Mouse (Mus musculus): ENCODE measurements at regions not wholly inside any gene's neighbourhood (a gene's known extent, or its start where the extent isn't known, plus 50 kb on each side); places are given as distances from the start of the nearest gene placed in this dataset.
A peak's percentile ranks its signal among the peaks of the same experiment; 100 is the strongest.

GRCm38 (mm10) chr3:124986930-124987329, 406.0 kb upstream of the 1700003H04Rik start:
- Histone ChIP-seq H3K4me1 (no peaks in the 10 kb centered on the region), H3K27ac (no peak overlapping the region), H3K27me3 (no peaks in the 10 kb centered on the region), H3K4me3 (replicated peaks) (no peak overlapping the region), H3K36me3 (no peaks in the 10 kb centered on the region), H3K4me2 (no peak overlapping the region), H3K9ac (no peak overlapping the region), H3K9me3 (replicated peaks) (no peaks in the 10 kb centered on the region)
- WGBS, result 76% methylated on average over 1 of the region's 1 CpGs
- ATAC-seq (replicated peaks; ENCODE audit: low FRiP score), result no peak

DNA sequence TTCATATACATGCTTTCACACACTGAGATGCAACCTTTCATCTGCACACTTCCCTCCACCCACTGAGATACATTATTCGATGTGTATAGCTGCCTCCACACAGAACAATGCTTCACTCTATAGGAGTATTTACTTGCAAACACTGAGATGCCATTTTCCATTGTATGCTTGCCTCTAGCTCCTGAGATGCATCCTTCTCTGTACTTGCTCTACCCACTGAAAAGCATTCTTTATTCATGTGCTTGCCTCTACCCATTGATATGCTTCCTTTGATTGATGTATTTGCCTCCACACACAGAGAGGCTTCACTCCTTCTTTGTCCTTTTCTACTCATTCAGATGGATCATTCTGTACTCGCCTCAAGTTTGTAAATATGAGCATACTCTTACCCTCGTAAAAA, 405.6 kb upstream of the 1700003H04Rik start:
- Histone ChIP-seq H3K4me2 (no peak overlapping the region), H3K9me3 (replicated peaks) (no peaks in the 10 kb centered on the region), H3K36me3 (no peaks in the 10 kb centered on the region), H3K9ac (no peak overlapping the region), H3K4me3 (replicated peaks) (no peak overlapping the region), H3K27me3 (no peaks in the 10 kb centered on the region), H3K4me1 (no peaks in the 10 kb centered on the region), H3K27ac (no peak overlapping the region)
- WGBS, result 84% methylated on average over 3 of the region's 3 CpGs
- ATAC-seq (replicated peaks; ENCODE audit: low FRiP score), result no peak

DNA sequence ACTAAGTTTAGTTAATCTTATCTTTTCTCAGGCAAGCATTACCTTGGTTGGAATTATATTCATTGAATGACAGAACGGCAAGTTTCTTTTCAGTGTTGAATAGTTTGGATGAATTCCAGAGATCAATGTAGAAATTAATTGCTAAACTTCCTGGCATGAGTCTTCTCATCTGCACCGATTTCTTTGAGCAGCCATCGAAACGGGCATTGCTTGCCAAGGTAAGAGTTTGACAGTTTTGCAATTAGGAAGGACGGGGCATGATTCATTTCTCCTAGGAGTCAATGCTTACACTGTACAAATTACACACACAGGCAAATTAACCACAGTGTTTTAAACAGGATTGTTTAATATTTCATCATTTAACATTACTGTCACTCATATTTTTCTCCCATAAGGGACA, 404.5 kb upstream of the 1700003H04Rik start:
- Histone ChIP-seq H3K4me2 (no peak overlapping the region), H3K4me1 (no peaks in the 10 kb centered on the region), H3K27me3 (no peaks in the 10 kb centered on the region), H3K4me3 (replicated peaks) (no peak overlapping the region), H3K27ac (no peak overlapping the region), H3K9ac (no peak overlapping the region), H3K9me3 (replicated peaks) (no peaks in the 10 kb centered on the region), H3K36me3 (no peaks in the 10 kb centered on the region)
- WGBS, result 81% methylated on average over 5 of the region's 5 CpGs
- no peak for ATAC-seq (replicated peaks; ENCODE audit: low FRiP score)

DNA sequence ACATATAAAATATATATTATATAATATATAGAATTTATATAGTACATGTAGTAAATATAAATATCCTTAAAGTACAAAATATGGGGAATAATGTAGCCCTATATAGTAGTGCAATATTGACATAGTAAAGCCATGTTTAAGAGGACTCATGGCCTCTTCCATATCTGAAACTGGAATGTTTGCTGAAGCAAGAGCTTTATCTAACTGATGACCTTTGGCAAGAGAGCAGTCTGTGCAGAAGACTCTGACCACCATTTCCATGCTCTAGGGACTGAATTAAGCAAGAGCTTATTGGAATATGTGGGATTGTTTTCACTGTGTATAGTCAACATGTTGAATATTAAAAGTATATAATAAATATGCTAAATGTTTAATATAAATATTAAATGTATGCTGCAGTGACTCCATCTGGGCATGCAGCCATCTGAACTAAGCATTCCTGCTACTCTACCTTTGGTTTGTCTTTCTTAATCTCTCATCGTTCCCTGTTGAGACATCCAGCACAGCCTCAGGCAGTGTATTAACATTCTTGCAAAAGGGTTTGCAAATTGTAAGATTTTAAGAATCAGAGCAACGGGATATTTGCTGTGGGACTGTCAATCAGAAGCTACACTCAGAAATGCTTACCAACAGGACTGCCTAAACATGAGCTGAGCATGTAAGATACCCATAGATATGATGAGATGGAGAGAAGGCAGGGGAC, 354.4 kb upstream of the 1700003H04Rik start:
- WGBS, result 84% methylated on average over 2 of the region's 2 CpGs
- Histone ChIP-seq H3K9me3 (replicated peaks) (no peaks in the 10 kb centered on the region), H3K9ac (no peak overlapping the region), H3K27ac (no peak overlapping the region), H3K4me1 (no peaks in the 10 kb centered on the region), H3K36me3 (no peaks in the 10 kb centered on the region), H3K27me3 (no peaks in the 10 kb centered on the region), H3K4me2 (no peak overlapping the region), H3K4me3 (replicated peaks) (no peak overlapping the region)
- ATAC-seq (replicated peaks; ENCODE audit: low FRiP score), result no peak

DNA sequence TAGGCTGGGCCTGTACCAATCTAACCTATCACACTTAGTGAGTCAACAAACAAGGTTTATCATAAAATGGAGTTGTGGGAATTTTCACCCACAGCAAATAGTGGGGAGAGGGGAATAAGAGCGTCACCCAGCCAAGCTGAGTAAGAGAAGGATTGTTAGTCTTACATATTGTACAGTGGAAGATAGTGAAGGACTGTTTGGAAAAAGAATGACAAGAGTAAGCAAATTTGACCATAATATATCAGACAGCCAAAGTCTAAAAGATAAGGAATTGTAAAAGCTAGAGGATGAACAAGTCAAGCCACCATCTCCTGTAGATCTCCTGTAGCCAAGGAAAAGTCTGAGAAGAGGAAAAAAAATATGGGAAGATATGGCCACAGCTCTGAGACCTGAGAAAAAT, 351.8 kb upstream of the 1700003H04Rik start:
- WGBS, result 81% methylated on average over 1 of the region's 1 CpGs
- no peak overlapping the region for H3K4me3 ChIP-seq (replicated peaks)
- no peaks in the 10 kb centered on the region for H3K4me1 ChIP-seq
- no peaks in the 10 kb centered on the region for H3K9me3 ChIP-seq (replicated peaks)
- no peaks in the 10 kb centered on the region for H3K27me3 ChIP-seq
- H3K4me2 ChIP-seq, result no peak overlapping the region
- H3K9ac ChIP-seq, result no peak overlapping the region
- H3K27ac ChIP-seq, result no peak overlapping the region
- no peak for ATAC-seq (replicated peaks; ENCODE audit: low FRiP score)
- no peaks in the 10 kb centered on the region for H3K36me3 ChIP-seq

DNA sequence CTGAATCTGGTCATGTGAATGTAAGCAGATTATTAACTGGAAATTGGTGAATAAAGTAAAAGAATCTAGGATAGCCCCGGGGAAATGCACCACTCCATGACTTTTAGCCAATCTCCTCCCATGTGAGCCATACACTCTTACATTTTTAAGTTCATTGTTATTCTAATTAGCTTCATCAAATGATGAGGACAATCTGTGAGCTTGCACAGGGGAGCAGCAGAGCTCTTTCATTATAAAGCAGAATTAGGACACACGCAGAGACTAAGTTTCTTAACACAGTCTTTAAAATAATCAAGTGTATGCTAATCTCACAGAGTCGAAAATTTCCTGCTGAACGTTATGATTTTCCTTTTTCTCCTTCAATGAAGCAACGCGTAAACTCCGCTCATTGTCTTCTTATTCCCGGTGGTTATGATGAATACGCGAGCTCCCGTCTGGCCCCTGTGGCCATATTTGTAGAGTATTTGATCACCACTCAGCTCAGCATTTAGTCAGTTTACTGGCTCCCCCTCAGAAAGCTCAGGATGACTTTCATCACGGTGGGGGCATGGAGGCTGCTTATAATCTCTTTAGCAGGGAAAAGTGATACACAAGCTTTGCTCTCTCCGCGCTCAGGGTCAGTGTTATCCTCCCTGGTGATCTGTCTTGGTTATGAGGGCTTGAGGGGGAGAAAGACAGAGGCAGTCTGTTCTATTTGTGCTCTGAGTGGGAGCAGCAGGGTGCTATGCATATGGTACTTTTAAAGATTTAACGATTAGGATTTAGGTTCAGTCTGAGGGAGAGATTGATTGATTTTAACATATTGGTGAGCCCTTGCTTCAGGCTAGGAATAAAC, 350.1 kb upstream of the 1700003H04Rik start:
- 34% methylated on average over 15 of the region's 15 CpGs for WGBS
- no peak overlapping the region for H3K4me3 ChIP-seq (replicated peaks)
- H3K27me3 ChIP-seq, result no peaks in the 10 kb centered on the region
- no peak overlapping the region for H3K9ac ChIP-seq
- H3K4me1 ChIP-seq, result no peaks in the 10 kb centered on the region
- no peaks in the 10 kb centered on the region for H3K9me3 ChIP-seq (replicated peaks)
- no peak overlapping the region for H3K27ac ChIP-seq
- H3K36me3 ChIP-seq, result no peaks in the 10 kb centered on the region
- peak; percentile 83 for ATAC-seq (replicated peaks; ENCODE audit: low FRiP score)
- H3K4me2 ChIP-seq, result peak overlapping the region; percentile 42

DNA sequence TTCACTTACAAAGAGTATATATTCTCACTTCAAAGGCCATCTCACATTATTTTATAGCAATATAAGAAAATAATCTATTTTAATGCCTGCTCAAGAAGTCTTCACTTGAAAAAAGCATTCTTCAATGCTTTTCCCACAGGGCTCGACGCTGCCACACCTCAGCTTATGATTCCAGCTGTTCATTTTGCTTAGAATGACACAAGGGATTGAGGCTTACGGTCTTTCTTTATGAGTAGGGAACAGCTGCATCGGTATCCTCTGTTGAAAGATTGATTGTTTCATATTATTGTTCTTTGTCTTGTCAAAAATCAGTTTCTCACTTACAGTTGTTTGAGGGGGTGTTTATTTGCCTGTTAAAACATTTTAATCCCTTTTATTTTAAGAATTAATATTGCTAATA, 328.0 kb upstream of the 1700003H04Rik start:
- H3K9ac ChIP-seq, result no peak overlapping the region
- H3K36me3 ChIP-seq, result no peaks in the 10 kb centered on the region
- WGBS, result 83% methylated on average over 4 of the region's 4 CpGs
- H3K9me3 ChIP-seq (replicated peaks), result no peaks in the 10 kb centered on the region
- H3K4me2 ChIP-seq, result no peak overlapping the region
- no peak for ATAC-seq (replicated peaks; ENCODE audit: low FRiP score)
- no peaks in the 10 kb centered on the region for H3K4me1 ChIP-seq
- H3K4me3 ChIP-seq (replicated peaks), result no peak overlapping the region
- no peaks in the 10 kb centered on the region for H3K27me3 ChIP-seq
- no peak overlapping the region for H3K27ac ChIP-seq

Data from kidney, embryonic 15.5 days (tissue).